Mouse (Mus musculus) neural tube, embryonic 11.5 days (tissue): ENCODE measurements at regions not wholly inside any gene's neighbourhood (a gene's known extent, or its start where the extent isn't known, plus 50 kb on each side); places are given as distances from the start of the nearest gene placed in this dataset.

ENCODE experiments used
- ATAC-seq: fragments of 200-750 bp; cut with Nextera tagmentation; 2 replicates; pipeline ENCODE4 v1.8.0; 2017; ENCODE audit warnings: moderate number of reproducible peaks, mild to moderate bottlenecking, moderate TSS enrichment, moderate library complexity; ENCODE audit not compliant: insufficient read depth, low FRiP score, low TSS enrichment
- DNase-seq: peaks from one replicate; pipeline ENCODE4 v3.0.0-alpha.2; 2015; ENCODE audit warnings: low spot score
- H3K27ac ChIP-seq: fragments of 300-500 bp; sonication (generic); 2 replicates; pipeline ENCODE4 v1.5.1; 2014; ENCODE audit warnings: low read depth, mild to moderate bottlenecking, low read length
- H3K27me3 ChIP-seq: fragments of 300-500 bp; sonication (generic); 2 replicates; pipeline ENCODE4 v1.6.1; 2014; ENCODE audit warnings: mild to moderate bottlenecking, low read length, mixed read lengths; ENCODE audit not compliant: control insufficient read depth, insufficient read depth
- H3K36me3 ChIP-seq: fragments of 300-500 bp; sonication (generic); 2 replicates; pipeline ENCODE4 v1.6.1; 2014; ENCODE audit warnings: mild to moderate bottlenecking, low read length, moderate library complexity, mixed read lengths; ENCODE audit not compliant: control insufficient read depth, insufficient read depth
- H3K4me1 ChIP-seq: fragments of 300-500 bp; sonication (generic); 2 replicates; pipeline ENCODE4 v1.6.1; 2014; ENCODE audit warnings: low read length, mixed read lengths; ENCODE audit not compliant: control insufficient read depth, insufficient read depth
- H3K4me2 ChIP-seq: fragments of 300-500 bp; sonication (generic); 2 replicates; pipeline ENCODE4 v1.6.1; 2014; ENCODE audit warnings: low read depth, mild to moderate bottlenecking, moderate library complexity
- H3K4me3 ChIP-seq: fragments of 300-500 bp; sonication (generic); 2 replicates; pipeline ENCODE4 v1.5.1; 2014; ENCODE audit warnings: low read depth, low read length
- H3K9ac ChIP-seq: fragments of 300-500 bp; sonication (generic); 2 replicates; pipeline ENCODE4 v1.6.1; 2014; ENCODE audit warnings: mild to moderate bottlenecking, low read length
- H3K9me3 ChIP-seq: fragments of 300-500 bp; sonication (generic); 2 replicates; pipeline ENCODE4 v1.6.1; 2016; ENCODE audit warnings: low read length; ENCODE audit not compliant: control insufficient read depth
- WGBS: fragments of 180-500 bp; shearing (Covaris S2); extraction: QIAGEN DNeasy Blood & Tissue Kit; methylation state at CpG from one replicate; pipeline ENCODE4 v1.1.7; 2014; 5-methylcytosine and 5-hydroxymethylcytosine counted together

- no peak for ATAC-seq
- H3K4me3 ChIP-seq: no peak overlapping the region
- H3K27me3 ChIP-seq: no peaks in the 10 kb centered on the region
- no peak overlapping the region for H3K27ac ChIP-seq
- no peaks in the 10 kb centered on the region for H3K4me1 ChIP-seq
- no peak for DNase-seq
- WGBS: 62% methylated on average over 3 of the region's 3 CpGs
- H3K36me3 ChIP-seq: no peaks in the 10 kb centered on the region
- no peak overlapping the region for H3K4me2 ChIP-seq
- H3K9ac ChIP-seq: no peak overlapping the region
- H3K9me3 ChIP-seq: no peaks in the 10 kb centered on the region
These were observed 329.9 kb upstream of the Dynlrb2 start for GRCm38 (mm10) chr8:116174891-116175290.

- Histone ChIP-seq H3K36me3 (no peaks in the 10 kb centered on the region), H3K27me3 (no peaks in the 10 kb centered on the region), H3K4me3 (no peak overlapping the region), H3K27ac (no peak overlapping the region), H3K4me2 (no peak overlapping the region), H3K9ac (no peak overlapping the region), H3K9me3 (no peaks in the 10 kb centered on the region), H3K4me1 (no peaks in the 10 kb centered on the region)
- whole genome bisulfite sequencing: 67% methylated on average over 1 of the region's 1 CpGs
- ATAC-seq (no peak), DNase-seq (no peak)
These were observed 330.8 kb upstream of the Dynlrb2 start for GRCm38 (mm10) chr8:116173961-116174360.

- Histone ChIP-seq H3K4me3 (no peak overlapping the region), H3K9ac (no peak overlapping the region), H3K36me3 (no peaks in the 10 kb centered on the region), H3K9me3 (no peaks in the 10 kb centered on the region), H3K4me1 (no peaks in the 10 kb centered on the region), H3K4me2 (no peak overlapping the region), H3K27me3 (no peaks in the 10 kb centered on the region), H3K27ac (no peak overlapping the region)
- 50% methylated on average over 4 of the region's 4 CpGs for WGBS
- DNase-seq (no peak), ATAC-seq (no peak)
These were observed 336.9 kb upstream of the Dynlrb2 start for GRCm38 (mm10) chr8:116167874-116168273.

GRCm38 (mm10) chr8:116164989-116165299 lies 339.8 kb upstream of the Dynlrb2 start:
- Histone ChIP-seq H3K4me2 (no peak overlapping the region), H3K4me3 (no peak overlapping the region), H3K27me3 (no peaks in the 10 kb centered on the region), H3K9ac (no peak overlapping the region), H3K4me1 (no peaks in the 10 kb centered on the region), H3K27ac (no peak overlapping the region), H3K36me3 (no peaks in the 10 kb centered on the region), H3K9me3 (no peaks in the 10 kb centered on the region)
- ATAC-seq: no peak
- DNase-seq: no peak
- WGBS: 17% methylated on average over 8 of the region's 8 CpGs

GRCm38 (mm10) chr8:116164190-116164988 lies 340.4 kb upstream of the Dynlrb2 start:
- ATAC-seq (no peak), DNase-seq (peak; percentile 15)
- H3K4me3 ChIP-seq: no peak overlapping the region
- no peaks in the 10 kb centered on the region for H3K27me3 ChIP-seq
- no peaks in the 10 kb centered on the region for H3K4me1 ChIP-seq
- no peak overlapping the region for H3K4me2 ChIP-seq
- 37% methylated on average over 5 of the region's 5 CpGs for whole genome bisulfite sequencing
- H3K27ac ChIP-seq: no peak overlapping the region
- no peak overlapping the region for H3K9ac ChIP-seq
- H3K36me3 ChIP-seq: no peaks in the 10 kb centered on the region
- no peaks in the 10 kb centered on the region for H3K9me3 ChIP-seq

- no peaks in the 10 kb centered on the region for H3K4me1 ChIP-seq
- no peak overlapping the region for H3K4me2 ChIP-seq
- no peaks in the 10 kb centered on the region for H3K36me3 ChIP-seq
- WGBS: 70% methylated on average over 5 of the region's 5 CpGs
- no peak overlapping the region for H3K9ac ChIP-seq
- H3K27ac ChIP-seq: no peak overlapping the region
- H3K9me3 ChIP-seq: no peaks in the 10 kb centered on the region
- no peak overlapping the region for H3K4me3 ChIP-seq
- no peak for DNase-seq
- ATAC-seq: no peak
- no peaks in the 10 kb centered on the region for H3K27me3 ChIP-seq
These were observed 343.8 kb upstream of the Dynlrb2 start for GRCm38 (mm10) chr8:116160932-116161331.

- H3K9ac ChIP-seq: no peak overlapping the region
- H3K4me2 ChIP-seq: no peak overlapping the region
- no peaks in the 10 kb centered on the region for H3K27me3 ChIP-seq
- H3K36me3 ChIP-seq: no peaks in the 10 kb centered on the region
- ATAC-seq (no peak), DNase-seq (peak; percentile 67)
- no peak overlapping the region for H3K4me3 ChIP-seq
- no peak overlapping the region for H3K27ac ChIP-seq
- no peaks in the 10 kb centered on the region for H3K4me1 ChIP-seq
- H3K9me3 ChIP-seq: no peaks in the 10 kb centered on the region
- WGBS: 53% methylated on average over 13 of the region's 13 CpGs
These were observed 360.8 kb upstream of the Dynlrb2 start for GRCm38 (mm10) chr8:116143687-116144573.

GRCm38 (mm10) chr8:116141363-116141762 lies 363.4 kb upstream of the Dynlrb2 start:
- WGBS: 86% methylated on average over 5 of the region's 5 CpGs
- Histone ChIP-seq H3K27me3 (no peaks in the 10 kb centered on the region), H3K4me2 (no peak overlapping the region), H3K36me3 (no peaks in the 10 kb centered on the region), H3K9ac (no peak overlapping the region), H3K4me1 (no peaks in the 10 kb centered on the region), H3K9me3 (no peaks in the 10 kb centered on the region), H3K27ac (no peak overlapping the region), H3K4me3 (no peak overlapping the region)
- no peak for ATAC-seq
- DNase-seq: no peak

- H3K27me3 ChIP-seq: no peaks in the 10 kb centered on the region
- H3K4me3 ChIP-seq: no peak overlapping the region
- ATAC-seq (no peak), DNase-seq (no peak)
- H3K9me3 ChIP-seq: no peaks in the 10 kb centered on the region
- H3K4me1 ChIP-seq: no peaks in the 10 kb centered on the region
- H3K36me3 ChIP-seq: no peaks in the 10 kb centered on the region
- H3K9ac ChIP-seq: no peak overlapping the region
- WGBS: 96% methylated on average over 1 of the region's 1 CpGs
- no peak overlapping the region for H3K27ac ChIP-seq
- H3K4me2 ChIP-seq: no peak overlapping the region
These were observed 364.8 kb upstream of the Dynlrb2 start for GRCm38 (mm10) chr8:116139934-116140333.
